In the genomic region with DNA sequence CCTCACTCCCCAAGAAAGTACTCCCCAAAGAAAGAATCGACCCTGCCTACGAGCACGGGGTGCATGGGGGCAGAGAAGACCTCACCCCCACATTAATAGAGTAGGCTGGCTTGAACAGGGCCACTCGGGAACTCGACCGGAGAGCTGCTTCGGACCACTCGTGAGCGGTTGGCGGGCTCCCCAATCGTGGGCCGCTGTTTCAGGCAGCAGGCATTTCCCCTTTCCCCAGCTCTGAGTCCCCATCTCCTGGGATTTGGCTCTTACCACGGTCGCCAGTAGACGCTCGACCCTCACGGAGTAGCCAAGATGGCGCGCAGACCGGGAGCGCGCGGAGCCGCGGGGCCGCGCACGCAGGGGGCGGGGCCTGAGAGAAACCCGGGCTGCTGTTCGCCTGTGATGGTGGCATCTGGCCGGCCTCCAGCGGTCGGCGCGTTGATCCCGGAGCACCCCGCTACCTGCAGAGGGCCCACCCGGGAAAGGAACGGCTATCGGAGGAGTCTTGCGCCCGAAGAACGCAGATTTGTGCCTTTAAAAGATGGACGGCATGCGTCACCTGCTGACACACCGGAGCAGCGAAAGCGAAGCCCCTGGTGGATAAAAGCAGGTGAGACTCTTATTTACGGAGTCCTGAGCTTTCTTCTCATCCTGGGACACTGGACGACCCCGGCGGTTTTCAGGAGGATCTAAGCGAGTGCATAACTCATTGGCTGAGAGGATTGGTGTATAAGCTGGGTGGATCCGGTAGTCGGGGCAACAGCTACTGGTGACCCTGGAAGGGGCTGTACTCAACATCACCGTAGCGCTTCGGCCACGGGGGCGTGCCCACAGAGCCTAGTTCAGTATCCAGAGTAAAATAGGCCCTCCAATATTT, we compare ENCODE assay signal across 8 mouse cellular contexts. TPM values are rescaled to one million over a fixed set of nuclear protein-coding genes. Genes with fewer than 3 reads are reported as not detected.
DNase-seq lines count a peak whose midpoint lies in the region; ATAC-seq and TF ChIP-seq lines count a peak whose summit lies in the region.

A gene (minus strand): TSS at position 338 of the 871 bp plus-strand sequence.

- peaks cover 11% of the 10 kb centered on the region; the same call in 1 of the 2 replicates for H3K4me1 ChIP-seq in embryonic facial prominence, embryonic 11.5 days (ENCODE audit: control insufficient read depth, insufficient read depth, low read length)
- H3K4me1 ChIP-seq in limb, embryonic 13.5 days: peaks cover 46% of the 10 kb centered on the region
- peaks cover 40% of the 10 kb centered on the region for H3K4me1 ChIP-seq in midbrain, embryonic 15.5 days
- H3K4me1 ChIP-seq in spleen, adult 2 months (ENCODE audit: control insufficient read depth, insufficient read depth, insufficient read length): peaks cover 8% of the 10 kb centered on the region; the same call in 1 of the 2 replicates

- no peaks in the 10 kb centered on the region for H3K27me3 ChIP-seq in embryonic facial prominence, embryonic 11.5 days (ENCODE audit: control insufficient read depth, insufficient read depth, low read length)
- H3K27me3 ChIP-seq in limb, embryonic 13.5 days: no peaks in the 10 kb centered on the region
- no peaks in the 10 kb centered on the region for H3K27me3 ChIP-seq in midbrain, embryonic 15.5 days (replicated peaks)
- H3K27me3 ChIP-seq in spleen, adult 2 months (ENCODE audit: control insufficient read depth, insufficient read depth, low read length): no peaks in the 10 kb centered on the region

- ATAC-seq in embryonic facial prominence, embryonic 11.5 days (replicated peaks; ENCODE audit: insufficient number of reproducible peaks, low FRiP score, low TSS enrichment, low read depth): peak; percentile 42
- peak; percentile 75 for ATAC-seq in limb, embryonic 13.5 days (ENCODE audit: low FRiP score, low read depth)
- ATAC-seq in midbrain, embryonic 15.5 days (replicated peaks): peak; percentile 61

- H3K27ac ChIP-seq in embryonic facial prominence, embryonic 11.5 days (replicated peaks; ENCODE audit: low read depth, low read length): peak within 1 kb of the TSS; percentile 23; the same call in 1 of the 2 replicates
- H3K27ac ChIP-seq in limb, embryonic 13.5 days: peak within 1 kb of the TSS; percentile 73
- H3K27ac ChIP-seq in midbrain, embryonic 15.5 days: peak within 1 kb of the TSS; percentile 85
- H3K27ac ChIP-seq in spleen, adult 2 months (ENCODE audit: insufficient read depth, low read length): peak within 1 kb of the TSS; percentile 50; the same call in 1 of the 2 replicates

- H3K9ac ChIP-seq in embryonic facial prominence, embryonic 11.5 days (replicated peaks; ENCODE audit: low read length): peak within 1 kb of the TSS; percentile 97
- peak within 1 kb of the TSS; percentile 90 for H3K9ac ChIP-seq in limb, embryonic 13.5 days
- H3K9ac ChIP-seq in midbrain, embryonic 15.5 days: peak within 1 kb of the TSS; percentile 92

- no peaks in the 10 kb centered on the region for H3K9me3 ChIP-seq in embryonic facial prominence, embryonic 11.5 days (replicated peaks; ENCODE audit: control insufficient read depth, low read length)
- H3K9me3 ChIP-seq in limb, embryonic 13.5 days: no peaks in the 10 kb centered on the region
- no peaks in the 10 kb centered on the region for H3K9me3 ChIP-seq in midbrain, embryonic 15.5 days

- under 1% methylated on average over 61 of the region's 61 CpGs for WGBS in embryonic facial prominence, embryonic 11.5 days
- under 1% methylated on average over 61 of the region's 61 CpGs for WGBS in limb, embryonic 13.5 days
- under 1% methylated on average over 61 of the region's 61 CpGs for WGBS in midbrain, embryonic 15.5 days
- under 1% methylated on average over 61 of the region's 61 CpGs for WGBS in spleen, adult 2 months

- H3K4me3 ChIP-seq in embryonic facial prominence, embryonic 11.5 days (ENCODE audit: low read depth, low read length): peak within 1 kb of the TSS; percentile 79
- H3K4me3 ChIP-seq in limb, embryonic 13.5 days: peak within 1 kb of the TSS; percentile 81
- H3K4me3 ChIP-seq in midbrain, embryonic 15.5 days: peak within 1 kb of the TSS; percentile 88
- H3K4me3 ChIP-seq in spleen, adult 2 months (ENCODE audit: extremely low read depth, insufficient read depth, insufficient read length): peak within 1 kb of the TSS; percentile 96

- DNase-seq in left cerebral cortex, adult 18-20 months (ENCODE audit: low spot score in 2 of 2): peak; percentile 76 to 87
- no peak for DNase-seq in left cerebral cortex, adult 11 months (ENCODE audit: low spot score)
- peak; percentile 89 for DNase-seq in embryonic facial prominence, embryonic 11.5 days (ENCODE audit: low spot score)
- DNase-seq in heart, adult 11 months: peak; percentile 99
- DNase-seq in kidney, adult 18-20 months: peak; percentile 92
- peak; percentile 53 to 75 for DNase-seq in spleen, adult 2 months (ENCODE audit: low read depth in 1 of 2, low spot score in 2 of 2)

- TF ChIP-seq CTCF in spleen, adult 2 months (IDR thresholded peaks at IDR 0.05; ENCODE audit: extremely low read depth, insufficient read depth, insufficient read length, insufficient replicate concordance): no peak

- no peaks in the 10 kb centered on the region for H3K36me3 ChIP-seq in embryonic facial prominence, embryonic 11.5 days (replicated peaks; ENCODE audit: control insufficient read depth, insufficient read depth, low read depth, low read length)
- H3K36me3 ChIP-seq in limb, embryonic 13.5 days: peaks cover 29% of the 10 kb centered on the region
- H3K36me3 ChIP-seq in midbrain, embryonic 15.5 days (replicated peaks): peaks cover 17% of the 10 kb centered on the region; the same call in 1 of the 2 replicates
- peaks cover 5% of the 10 kb centered on the region for H3K36me3 ChIP-seq in spleen, adult 2 months (ENCODE audit: control insufficient read depth, insufficient read depth, low read length)

- TF ChIP-seq POLR2A in spleen, adult 2 months (IDR thresholded peaks at IDR 0.05; ENCODE audit: low read depth, low read length): peak; percentile 84

- peak within 1 kb of the TSS; percentile 80 for H3K4me2 ChIP-seq in embryonic facial prominence, embryonic 11.5 days (ENCODE audit: low read depth, low read length)
- peak within 1 kb of the TSS; percentile 94 for H3K4me2 ChIP-seq in limb, embryonic 13.5 days (replicated peaks)
- peak within 1 kb of the TSS; percentile 80 for H3K4me2 ChIP-seq in midbrain, embryonic 15.5 days

RNA-seq across cellular contexts. Expression of the gene that starts here (rescaled TPM):
- 10 to 100 TPM; 32.5 to 37.1 TPM for total RNA-seq in left cerebral cortex, adult 18-20 months (2021)
- 89.4 and 101 TPM in 2 replicates for polyA plus RNA-seq in embryonic facial prominence, embryonic 11.5 days (2014; fragmentation: Nextera tagmentation; extraction: Ambion mirVana)
- polyA plus RNA-seq in limb, embryonic 13.5 days (2015; fragmentation: Nextera tagmentation; extraction: Ambion mirVana): 74.9 and 76.6 TPM in 2 replicates
- polyA plus RNA-seq in midbrain, embryonic 15.5 days (2015; fragmentation: Nextera tagmentation; extraction: Ambion mirVana): 59.1 and 64.6 TPM in 2 replicates
- 32.8 and 46.9 TPM in 2 replicates for polyA plus RNA-seq in spleen, adult 2 months (2012; rRNA removed)

Comparison
In these comparisons a context has a peak if more than half of its experiments do, and no peak if none do; other contexts are left out.
1. H3K27ac ChIP-seq: peak in every context shown above with its lines; median percentile 85 in midbrain, embryonic 15.5 days; 73 in limb, embryonic 13.5 days; 50 in spleen, adult 2 months; 23 in embryonic facial prominence, embryonic 11.5 days.